Mouse (Mus musculus) urinary bladder, adult 2 months (tissue): Measurements from ENCODE around the gene Fam25c. TPM values are rescaled to one million over a fixed set of nuclear protein-coding genes. Genes with fewer than 3 reads are reported as not detected.
"Not testable (repeated sequence)": the region's sequence is repeated elsewhere in the genome, so short reads cannot be mapped to it uniquely, and the experiment has no call there.

ENCODE experiments used
- DNase-seq: peaks from one replicate; pipeline ENCODE4 v3.0.0; 2022; ENCODE audit warnings: low spot score
- polyA plus RNA-seq: library from polyadenylated mRNA; depleted of rRNA; stranded (reverse); fragments of >200 nt; gene quantifications from 2 replicates; pipeline ENCODE4 v1.2.3, GENCODE M21; 2012; rRNA removed

Fam25c gene
- polyA plus RNA-seq, 1 experiment = 1,004 TPM

DNA sequence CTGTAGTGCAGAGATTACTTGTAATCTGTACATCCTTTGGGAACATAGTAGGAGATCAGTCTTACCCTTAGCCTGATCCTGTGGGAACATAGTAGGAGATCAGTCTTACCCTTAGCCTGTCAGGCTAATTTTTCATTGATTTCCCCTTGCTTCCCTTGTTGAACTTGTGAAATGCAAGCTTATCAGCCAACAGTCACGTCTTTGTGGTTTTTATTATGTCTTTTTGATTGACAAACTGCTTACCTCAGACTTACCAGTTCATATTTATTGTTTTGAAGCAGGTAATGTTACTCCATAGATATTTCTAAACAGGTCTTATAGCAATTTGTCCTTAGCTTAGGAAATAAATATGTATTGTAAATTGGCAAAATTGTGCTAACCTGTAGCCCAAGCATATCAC lies 27.6 kb downstream of the Fam25c start:
- no peak for DNase-seq

DNA sequence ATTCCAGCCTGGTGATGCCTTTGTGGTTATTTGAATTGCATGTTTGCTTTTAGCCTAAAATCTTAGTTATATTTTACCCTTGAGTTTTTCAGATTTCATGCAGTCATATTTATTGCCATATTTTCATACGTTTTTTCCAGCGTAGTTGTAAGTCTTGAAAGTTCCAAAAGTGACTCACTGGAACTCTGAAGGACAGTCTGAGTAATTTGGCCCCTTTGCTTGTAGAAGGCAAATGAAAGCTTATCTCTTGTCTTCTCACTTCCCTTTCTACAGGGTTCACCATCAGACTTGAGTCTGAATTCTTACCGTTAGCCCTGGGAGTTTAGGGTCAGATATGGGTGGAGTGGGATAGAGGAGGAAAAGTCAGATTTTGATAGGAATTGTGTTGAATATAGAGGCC lies 28.6 kb downstream of the Fam25c start:
- no peak for DNase-seq

DNA sequence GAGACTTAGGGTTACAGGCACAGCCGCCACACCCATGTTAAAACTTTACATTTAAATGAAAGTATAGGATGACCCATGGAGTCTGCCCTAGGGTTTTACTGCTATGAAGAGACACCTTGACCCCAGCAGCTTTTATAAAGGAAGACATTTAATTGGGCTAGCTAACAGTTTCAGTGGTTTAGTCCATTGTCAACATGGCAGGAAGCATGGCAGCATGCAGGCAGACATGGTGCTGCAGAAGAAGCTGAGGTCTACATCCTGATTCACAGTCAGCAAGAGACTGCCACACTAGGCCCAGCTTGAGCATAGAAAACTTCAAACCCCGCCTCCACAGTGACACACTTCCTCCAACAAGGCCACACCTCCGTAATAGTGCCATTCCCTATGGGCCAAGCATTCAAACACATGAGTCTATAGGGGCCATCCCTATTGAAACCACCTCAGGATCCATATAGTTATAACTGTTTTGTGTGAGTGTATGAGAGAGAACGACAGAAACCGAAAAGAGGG lies 31.6 kb downstream of the Fam25c start:
- no peak for DNase-seq

DNA sequence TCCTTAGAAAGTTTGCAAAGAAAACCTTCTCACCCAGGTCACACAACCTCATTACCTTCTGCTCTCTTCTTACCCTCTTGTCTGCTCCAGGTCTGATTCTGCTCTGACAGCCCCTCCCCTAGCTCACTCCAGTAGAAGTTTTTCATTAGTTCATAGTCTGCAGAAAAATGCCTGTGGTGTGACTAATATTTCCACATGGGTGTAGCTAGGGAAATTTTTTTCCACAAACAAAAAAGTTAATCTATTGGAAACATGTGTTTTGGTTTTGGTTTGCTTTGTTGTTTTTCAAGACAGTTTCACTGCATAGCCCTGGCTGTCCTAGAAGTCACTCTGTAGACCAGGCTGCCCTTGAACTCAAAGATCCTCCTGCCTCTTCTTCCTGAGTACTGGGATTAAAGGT lies 37.1 kb downstream of the Fam25c start:
- no peak for DNase-seq

DNA sequence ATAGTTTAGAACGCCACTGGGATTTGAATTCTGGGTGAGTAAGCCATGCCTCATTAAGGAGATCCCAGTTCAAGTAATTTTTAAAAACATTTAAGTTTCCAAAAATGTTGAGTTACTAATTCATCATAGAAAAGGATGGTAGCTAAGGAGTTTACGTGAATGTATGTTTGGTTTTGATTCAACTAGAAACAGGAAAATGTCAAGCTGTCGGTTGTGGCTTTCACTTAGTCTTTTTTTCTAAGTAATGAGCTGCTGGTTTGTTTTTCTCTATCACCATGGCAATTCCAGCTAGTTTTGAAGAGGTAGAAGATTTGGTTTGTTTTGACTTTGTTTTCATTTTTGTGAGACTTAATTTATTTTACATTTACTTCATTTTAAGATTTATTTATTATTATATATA lies 37.8 kb downstream of the Fam25c start:
- no peak for DNase-seq

DNA sequence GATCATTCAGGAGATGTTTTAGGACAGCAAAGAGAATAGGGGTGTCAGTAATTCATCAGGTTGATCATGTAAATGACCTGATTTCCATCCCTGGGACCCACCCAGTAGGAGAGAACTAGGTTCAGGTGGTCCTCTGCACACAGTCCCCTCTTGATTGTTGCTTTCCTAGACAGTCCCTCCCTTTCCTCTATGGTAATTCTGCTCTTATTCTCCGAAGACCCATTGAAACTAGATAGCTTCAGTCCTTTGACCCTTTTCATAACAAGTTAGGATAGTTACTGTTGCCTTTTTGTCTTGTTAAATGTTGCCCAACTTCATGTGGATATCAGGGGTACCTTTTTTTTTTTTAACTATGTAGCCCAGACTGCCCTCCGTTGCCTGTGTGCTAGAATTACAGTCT lies 38.9 kb downstream of the Fam25c start:
- DNase-seq = no peak

DNA sequence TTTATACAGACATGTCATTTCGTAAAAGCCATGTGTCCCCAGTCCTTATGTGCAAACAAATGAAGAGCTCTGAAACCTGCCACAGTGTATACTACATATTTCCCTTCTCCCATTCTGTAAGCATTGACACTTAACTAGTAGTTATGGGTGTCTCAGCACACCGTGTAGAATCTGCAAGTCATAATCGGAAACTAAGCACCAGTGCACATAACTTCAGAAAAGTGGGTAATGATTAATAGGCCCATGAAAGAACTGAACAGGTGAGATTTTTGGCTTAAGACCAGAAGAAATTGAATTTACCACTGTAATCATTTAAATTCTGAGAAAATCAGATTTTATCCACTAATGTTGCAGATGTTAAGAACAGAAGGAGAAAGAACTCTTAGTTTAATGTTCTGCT lies 40.4 kb downstream of the Fam25c start:
- DNase-seq = no peak

DNA sequence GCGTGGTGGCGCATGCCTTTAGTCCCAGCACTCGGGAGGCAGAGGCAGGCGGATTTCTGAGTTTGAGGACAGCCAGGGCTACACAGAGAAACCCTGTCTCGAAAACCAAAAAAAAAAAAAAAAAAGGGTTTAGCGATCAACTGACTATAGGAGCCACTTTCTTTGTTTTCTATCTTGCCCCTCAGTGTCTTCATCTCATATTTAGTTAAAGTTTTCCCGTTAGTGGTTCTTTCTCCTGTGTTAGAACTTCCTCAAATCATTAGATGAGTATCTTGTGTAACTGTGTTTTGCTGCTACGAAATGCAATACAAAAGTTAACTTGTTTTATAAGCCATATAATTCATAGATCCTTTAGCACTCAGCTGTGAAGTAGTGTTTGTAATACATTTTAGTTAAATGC lies 40.9 kb downstream of the Fam25c start:
- not testable (repeated sequence) for DNase-seq

DNA sequence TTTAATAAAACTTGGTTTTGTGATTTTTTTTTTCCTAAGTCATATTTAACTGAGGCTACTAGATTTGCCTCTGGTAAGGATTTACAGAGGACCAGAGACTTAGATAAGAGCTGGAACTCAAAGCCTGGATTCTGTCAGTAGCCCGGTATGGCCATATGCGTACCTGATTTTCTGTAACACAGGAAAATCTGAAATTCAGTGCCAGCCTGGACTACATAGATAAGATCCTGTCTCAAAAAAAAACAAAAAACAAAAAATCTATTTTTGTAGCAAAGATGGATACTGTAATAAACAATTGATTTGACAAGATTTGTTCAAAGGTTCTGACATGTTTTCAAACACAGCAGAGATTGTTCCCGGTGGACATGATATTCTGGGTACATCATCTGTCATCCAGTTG lies 41.6 kb downstream of the Fam25c start:
- no peak for DNase-seq

DNA sequence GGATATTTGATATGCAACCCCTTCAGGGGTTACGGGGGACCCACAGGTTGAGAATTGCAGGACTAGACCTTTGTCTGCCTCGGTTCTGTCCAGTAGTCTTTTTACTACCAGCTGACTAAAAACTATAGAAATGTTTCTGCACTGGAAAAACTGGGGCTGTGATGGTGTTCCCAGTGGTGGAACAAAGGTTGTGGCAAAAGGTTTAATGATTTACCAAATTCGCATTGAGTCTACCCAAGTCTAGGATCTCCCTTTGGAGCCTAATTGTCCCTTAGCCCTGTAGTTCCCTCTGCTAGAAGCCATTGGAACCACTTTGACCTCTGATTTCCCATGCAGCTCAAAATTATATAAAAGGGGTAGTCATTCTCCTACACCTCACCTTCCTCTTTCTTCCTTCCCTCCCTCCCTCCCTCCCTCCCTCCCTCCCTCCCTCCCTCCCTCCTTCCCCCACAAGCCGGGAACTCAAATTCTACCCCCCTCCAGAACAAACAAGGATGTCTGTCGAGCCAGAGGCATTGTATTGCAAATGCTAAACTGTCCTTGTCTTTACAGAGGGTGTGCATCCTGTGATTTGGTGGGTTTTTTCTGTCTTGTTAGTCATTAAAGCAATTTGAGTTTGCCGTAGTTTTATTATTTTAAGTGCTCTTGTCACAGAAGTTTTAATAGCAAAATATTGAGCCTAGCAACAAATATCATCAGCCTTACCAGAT lies 42.7 kb downstream of the Fam25c start:
- DNase-seq = no peak

DNA sequence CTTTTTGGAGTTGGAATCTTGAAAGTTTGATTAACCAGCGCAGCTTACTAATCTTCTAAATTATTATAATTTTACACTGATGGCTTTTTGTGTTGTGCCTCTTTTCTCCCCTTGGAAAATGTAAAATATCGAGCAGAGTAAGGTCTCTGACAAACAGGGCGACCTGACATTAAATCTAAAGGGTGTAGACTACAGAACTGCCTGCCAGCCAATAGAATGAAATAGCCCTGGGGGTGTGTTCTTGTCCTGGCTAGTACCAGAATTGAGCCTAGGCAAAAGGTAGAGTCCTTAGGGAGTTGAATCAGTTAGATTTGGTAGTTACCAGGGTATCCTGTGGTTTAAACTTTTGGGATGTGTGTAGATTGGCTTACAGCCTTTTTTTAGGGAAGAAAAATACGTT lies 43.5 kb downstream of the Fam25c start:
- DNase-seq = no peak

DNA sequence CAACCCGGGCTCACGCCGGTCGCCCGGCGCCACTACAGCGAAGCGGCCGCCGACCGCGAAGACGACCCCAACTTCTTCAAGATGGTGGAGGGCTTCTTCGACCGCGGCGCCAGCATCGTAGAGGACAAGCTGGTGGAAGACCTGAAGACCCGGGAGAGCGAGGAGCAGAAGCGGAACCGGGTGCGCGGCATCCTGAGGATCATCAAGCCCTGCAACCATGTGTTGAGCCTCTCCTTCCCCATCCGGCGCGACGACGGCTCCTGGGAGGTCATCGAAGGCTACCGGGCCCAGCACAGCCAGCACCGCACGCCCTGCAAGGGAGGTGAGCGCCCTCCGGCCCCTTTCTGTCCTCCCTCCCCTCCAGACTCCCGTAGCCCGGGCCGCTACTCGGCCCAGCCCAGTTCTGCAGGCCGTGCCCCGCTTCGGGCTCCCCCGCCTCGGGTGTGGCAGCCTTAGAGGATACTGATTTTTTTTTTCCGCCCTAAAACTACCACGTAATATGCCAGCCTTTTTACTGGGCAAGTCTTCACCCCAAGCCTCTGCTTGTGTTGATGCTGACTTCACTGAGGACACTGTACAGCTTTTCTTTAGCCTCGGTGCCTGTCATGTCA lies 44.1 kb downstream of the Fam25c start:
- peak; percentile 56 for DNase-seq

DNA sequence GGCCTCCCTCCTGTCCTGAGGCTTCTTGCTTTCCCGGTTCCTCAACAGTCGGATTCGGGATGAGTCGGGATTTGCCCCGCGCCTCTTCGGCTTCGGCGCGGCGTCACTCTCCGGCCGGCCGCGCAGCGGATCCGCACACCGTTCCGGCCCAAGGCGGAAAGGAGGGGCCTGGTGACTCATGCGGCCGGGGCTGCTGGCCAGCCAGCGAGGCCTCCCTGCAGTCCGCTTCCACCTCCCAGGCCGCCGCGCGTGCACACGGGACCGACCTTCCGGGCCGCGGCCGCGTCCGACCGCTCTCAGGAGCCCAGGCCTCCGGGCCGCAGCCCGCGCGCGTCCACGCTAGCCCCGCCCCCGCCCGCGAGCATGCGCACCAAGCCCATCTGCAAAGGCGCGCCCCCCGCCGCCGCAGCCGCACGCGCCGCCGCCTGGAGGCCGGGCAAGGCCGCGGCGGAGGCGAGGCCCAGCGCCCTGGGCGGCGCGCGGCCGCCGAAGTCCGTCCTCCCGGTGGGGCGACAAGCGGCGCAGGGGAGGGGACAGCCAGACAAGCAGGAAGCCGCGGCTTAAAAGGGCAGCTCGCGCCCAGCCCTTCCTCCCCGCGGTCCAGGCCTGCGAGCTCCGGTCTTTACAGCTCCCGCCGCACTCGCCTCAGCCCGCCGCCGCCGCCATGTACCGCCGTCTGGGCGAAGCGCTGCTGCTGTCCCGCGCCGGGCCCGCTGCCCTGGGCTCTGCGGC lies 44.8 kb downstream of the Fam25c start, which contains the start of the genes Shld2 and Glud1:
Gene Shld2, minus strand, starts transcription at position 260 of the 732 bp plus-strand sequence.
Gene Glud1, plus strand, starts transcription at position 494 of the 732 bp plus-strand sequence.
- DNase-seq = peak; percentile 96

DNA sequence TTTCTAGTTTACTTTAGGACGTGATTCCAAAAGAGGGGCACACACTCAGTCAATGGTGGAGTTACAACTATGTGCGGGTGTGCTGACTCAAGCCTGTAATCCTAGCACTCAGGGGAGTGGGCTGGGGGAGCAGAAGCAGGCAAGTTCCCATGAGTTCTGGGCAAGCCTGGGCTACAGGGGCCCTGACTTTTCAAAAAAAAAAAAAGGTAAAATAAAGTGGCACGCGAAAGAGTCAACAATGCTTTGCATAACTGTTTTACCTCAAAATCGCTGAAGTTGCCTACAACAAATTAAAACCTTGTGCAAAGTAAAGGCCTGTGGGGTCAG lies 45.4 kb downstream of the Fam25c start:
- no peak for DNase-seq

DNA sequence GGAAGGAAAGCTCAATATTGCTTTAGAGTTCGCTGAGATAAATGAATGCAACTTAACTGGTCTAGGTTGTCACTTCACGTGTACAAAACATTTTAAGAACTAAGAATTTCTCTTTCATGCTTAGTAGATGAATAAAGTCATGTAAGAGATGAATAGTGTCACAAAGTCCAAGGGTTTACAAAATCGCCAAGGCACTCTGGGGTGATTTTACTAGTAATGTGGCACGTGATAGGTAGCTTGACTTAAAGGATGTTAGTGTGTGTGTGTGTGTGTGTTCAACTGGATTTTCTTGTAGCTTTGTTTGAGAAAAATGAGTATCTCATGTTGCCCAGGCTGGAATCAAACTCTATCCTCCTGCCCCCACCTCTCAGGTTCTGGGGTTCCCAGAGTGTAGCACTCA lies 46.0 kb downstream of the Fam25c start:
- DNase-seq = no peak

DNA sequence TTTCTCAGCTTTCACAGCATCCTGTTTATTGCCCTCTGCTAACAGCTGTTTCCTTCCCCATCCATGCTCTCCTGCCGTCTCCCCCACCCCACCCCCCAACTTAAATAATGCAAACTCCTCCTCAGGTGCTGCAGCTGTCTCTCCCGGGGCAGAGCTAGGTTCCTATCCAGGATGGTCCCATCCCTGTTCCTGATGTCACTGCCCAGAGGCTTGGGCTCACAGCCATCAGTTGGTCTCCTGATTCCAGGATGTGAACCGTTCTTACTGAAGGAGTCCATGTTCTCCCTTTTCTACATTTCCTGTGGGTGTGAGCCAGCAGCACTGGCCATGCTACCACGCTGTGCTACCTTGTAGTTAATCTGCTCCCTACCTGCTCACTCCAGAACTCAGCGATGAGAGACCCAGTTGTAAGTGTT lies 52.0 kb downstream of the Fam25c start:
- DNase-seq = no peak

DNA sequence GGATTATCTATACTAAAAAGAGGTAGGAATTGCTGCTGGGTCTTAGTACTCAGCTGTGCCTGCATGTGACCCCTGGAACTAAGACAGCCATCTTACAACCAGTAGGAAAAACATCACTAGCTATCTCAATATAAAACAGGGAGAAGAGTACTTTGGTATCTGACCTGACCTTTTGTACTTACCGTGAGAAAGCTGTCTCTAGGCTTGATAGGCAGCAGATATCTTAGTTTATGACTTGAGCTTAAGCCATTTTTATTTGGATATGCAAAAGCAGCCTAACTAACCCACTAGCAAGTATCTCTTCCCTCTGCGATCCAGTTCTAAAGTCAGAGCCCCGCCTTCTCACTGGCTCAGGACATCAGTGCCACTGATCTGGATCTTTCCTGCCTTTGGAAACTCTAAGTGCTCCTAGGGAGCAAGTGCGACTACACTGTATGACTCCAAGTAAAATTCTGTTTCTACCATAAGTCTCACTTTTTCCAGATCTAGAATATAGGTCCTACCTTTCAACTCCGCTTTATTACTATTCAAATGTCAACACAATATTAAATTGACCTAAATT lies 52.5 kb downstream of the Fam25c start:
- no peak for DNase-seq

Other genes starting within 250 kb of the Fam25c start
- gene Npy4r, start 202.9 kb downstream of the Fam25c start, polyA plus RNA-seq = 25.1 and 34.7 TPM in 2 replicates
- gene Gprin2, start 153.8 kb downstream of the Fam25c start, polyA plus RNA-seq = 0.30 and 0.72 TPM in 2 replicates
- gene Syt15, start 135.8 kb downstream of the Fam25c start, polyA plus RNA-seq = 10.6 and 13.7 TPM in 2 replicates
- 3.9 and 5.0 TPM in 2 replicates for gene Shld2, start 44.9 kb downstream of the Fam25c start, polyA plus RNA-seq
- gene Glud1, start 44.7 kb downstream of the Fam25c start, polyA plus RNA-seq = 115 and 123 TPM in 2 replicates
- gene Sncg, start 19.4 kb upstream of the Fam25c start, polyA plus RNA-seq = 35.6 and 50.1 TPM in 2 replicates
- gene Mmrn2, start 20.0 kb upstream of the Fam25c start, polyA plus RNA-seq = 8.0 and 14.0 TPM in 2 replicates
- gene Bmpr1a, start 147.9 kb upstream of the Fam25c start, polyA plus RNA-seq = 47.7 and 56.2 TPM in 2 replicates
- gene 9230112D13Rik, start 167.4 kb upstream of the Fam25c start, polyA plus RNA-seq = 0.08 TPM in 1 of 2 replicates, not detected in the other
- 43.3 and 50.5 TPM in 2 replicates for gene Ldb3, start 233.2 kb upstream of the Fam25c start, polyA plus RNA-seq
- gene Opn4, start 244.7 kb upstream of the Fam25c start, polyA plus RNA-seq = not detected in 2 replicates